Mouse (Mus musculus): ENCODE data around the gene Inhbc.
"Not testable (repeated sequence)": the region's sequence is repeated elsewhere in the genome, so short reads cannot be mapped to it uniquely, and the experiment has no call there.

The Inhbc gene

DNA sequence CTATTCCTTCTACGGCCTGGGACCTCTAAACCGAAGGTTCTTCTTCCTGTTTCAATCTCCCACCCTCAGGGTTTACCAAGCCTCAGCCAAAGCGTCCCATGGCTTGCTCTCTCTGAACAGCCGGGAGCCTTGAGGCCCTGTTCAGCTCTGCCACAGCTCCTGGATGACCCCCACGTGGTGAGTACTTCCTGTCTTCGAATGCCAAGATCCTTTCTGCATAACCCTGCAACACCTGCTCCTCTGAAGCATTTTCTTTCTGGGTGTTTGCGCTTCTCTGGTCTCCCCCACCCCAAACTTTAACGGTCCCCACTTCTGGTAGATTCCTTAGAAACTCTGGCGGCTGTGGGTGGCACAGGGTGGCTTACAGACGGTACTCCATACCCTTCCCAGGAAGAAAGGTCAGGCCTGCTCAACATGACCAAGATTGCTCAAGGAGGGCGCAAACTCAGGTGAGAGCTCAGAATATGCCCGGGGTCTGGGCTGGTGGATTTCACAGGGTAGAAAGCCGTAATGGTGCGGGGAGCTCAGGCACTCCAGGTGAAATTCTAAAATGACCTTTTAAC, 44.7 kb downstream of the Inhbc start:
- DNase-seq = no peak

DNA sequence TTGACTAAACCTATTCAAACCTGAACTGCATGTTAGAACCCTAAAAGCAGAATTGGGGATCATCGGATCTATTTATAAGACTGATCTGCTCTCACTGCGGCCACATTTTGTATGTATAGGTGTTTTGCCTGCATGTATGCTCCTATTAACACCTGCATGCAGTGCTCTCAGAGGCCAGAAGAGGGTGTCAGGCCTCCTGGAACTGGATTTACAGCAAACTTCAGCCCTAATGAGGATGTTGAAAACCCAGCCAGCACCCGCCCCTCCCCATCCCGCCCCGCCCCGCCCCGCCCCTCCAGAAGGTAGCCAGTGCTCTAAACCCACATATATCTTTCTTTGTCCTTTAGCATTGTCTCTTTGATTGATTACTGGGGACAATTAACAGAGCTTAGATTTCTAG, 45.7 kb downstream of the Inhbc start:
- peak; percentile 68 for DNase-seq

DNA sequence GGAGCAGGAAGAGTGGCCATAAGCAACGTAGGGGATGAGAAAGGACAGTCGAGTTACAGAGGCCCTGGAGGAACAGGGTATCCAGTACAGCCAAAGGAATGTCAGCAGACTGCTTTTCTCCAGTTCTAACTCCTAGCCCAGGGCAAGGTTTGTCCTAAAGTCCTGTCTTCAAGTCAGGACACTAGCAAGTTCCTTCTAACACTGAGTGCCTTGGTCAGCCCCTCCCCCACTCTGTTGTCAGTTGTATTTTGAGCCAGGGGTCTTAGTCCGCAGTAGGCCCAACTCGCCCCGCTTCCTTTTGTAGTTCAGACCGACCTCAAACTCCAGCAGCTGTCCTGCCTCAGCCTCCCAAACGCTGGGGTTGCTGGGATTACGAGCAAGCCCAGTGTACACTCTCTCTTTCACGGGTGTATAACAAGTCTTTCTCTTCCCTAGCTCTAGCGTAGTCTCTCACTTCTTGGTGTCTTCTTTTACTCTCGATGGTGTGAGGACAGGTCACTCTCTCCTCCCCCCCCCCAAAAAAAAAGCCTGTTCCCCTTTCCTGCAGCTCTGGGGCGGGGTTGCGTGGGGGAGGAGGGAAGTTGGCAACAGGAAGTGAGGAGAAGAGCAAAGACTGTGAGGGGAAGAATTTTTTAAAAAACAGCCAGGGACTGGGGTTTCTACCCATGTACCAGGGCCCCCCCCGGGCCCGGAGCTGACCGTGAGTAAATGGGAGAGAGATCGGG, 46.9 kb downstream of the Inhbc start:
- no peak for DNase-seq

DNA sequence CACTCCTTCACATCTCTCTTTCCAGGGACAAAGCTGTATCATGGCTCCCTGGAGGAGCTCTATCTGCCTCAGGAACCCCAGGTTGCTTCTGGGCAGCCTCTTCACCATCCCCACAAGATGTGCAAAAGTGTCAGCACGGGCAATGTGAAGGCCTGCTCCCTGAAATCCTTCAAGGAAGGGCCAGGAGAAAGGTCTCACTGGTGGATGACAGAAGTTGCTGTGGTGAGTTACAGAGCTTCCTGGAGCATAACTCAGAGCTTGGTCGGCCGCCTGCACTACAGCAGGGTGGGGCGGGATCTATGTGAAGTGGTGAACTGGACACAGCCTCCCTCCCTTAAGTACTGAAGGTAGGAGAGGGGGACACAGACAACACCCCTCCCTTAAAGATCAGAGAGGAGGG, 47.6 kb downstream of the Inhbc start:
- no peak for DNase-seq

DNA sequence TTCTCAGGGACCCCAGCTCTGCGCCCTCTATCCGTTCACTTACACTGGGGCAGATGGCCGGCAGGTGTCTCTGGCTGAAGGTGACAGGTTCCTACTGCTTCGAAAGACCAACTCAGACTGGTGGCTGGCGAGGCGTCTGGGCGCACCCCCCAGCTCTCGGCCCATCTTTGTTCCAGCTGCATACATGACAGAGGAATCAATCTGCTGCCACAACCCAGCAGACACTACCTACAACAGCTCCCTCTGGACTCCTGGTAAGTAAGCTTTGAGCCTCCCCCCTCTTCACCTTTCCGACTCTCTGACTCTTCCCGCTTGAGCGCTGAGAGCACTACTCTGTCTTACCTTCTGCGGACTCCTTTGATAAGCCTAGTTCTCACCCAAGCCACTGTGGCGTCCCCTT, 48.1 kb downstream of the Inhbc start:
- no peak for DNase-seq

DNA sequence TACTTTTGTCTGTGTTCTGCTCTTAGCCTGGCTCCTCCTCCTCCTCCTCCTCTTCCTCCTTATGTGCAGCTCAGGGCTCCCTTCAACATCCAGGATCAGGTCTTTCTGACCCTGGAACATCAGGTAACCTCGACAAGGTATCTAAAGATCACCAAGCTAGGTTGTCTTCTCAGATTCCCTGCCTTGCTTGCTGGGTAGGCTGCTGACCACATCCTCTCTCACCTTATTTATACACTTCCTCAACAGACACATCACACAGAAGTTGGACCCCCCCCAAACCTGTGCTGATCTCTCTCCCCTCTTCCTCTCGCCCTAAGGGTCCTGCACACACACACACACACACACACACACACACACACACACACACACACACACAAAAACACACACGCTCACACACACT, 48.6 kb downstream of the Inhbc start, which contains the start of gene Arhgap9:
Arhgap9 (plus strand) TSS at position 344 of the 400 bp plus-strand sequence.
- no peak for DNase-seq

DNA sequence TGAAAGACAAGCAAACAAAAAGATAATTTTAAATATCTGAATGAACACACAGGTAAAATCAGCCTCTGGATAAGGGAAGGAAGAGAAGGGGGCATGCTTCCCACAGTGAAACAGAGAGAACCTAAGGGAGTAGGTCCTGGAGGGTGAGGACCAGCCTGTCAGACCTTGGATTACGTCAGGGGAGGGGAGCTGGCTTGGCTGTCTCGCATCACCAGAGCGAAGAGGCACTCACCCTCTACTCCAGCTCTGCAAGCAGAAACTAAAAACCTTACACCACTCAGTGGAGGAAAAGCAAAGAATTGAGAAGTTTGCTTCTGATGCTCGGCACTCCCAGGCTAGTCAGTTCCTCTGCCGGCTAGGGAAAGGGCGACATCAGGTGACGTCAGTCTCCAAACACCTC, 50.3 kb downstream of the Inhbc start:
- DNase-seq = no peak

DNA sequence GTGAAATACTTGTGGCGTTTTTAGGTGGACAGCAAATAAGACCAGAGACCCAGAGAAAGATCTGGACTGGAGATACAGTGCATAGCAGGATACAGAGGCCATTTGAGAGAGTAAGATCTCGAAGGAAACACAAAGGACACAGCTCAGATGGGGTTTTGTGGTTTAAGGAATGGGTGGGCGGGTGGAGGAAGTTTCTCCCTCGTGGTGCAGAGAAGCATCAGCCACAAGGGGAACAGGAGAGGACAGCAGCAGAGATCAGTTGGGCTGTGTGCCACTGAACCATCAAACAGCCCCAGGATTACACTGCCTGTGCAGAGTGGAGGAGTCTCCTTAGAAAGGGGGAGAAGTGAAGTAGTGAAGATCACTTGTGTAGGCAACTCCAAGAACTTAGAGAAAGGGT, 52.2 kb downstream of the Inhbc start:
- no peak for DNase-seq

DNA sequence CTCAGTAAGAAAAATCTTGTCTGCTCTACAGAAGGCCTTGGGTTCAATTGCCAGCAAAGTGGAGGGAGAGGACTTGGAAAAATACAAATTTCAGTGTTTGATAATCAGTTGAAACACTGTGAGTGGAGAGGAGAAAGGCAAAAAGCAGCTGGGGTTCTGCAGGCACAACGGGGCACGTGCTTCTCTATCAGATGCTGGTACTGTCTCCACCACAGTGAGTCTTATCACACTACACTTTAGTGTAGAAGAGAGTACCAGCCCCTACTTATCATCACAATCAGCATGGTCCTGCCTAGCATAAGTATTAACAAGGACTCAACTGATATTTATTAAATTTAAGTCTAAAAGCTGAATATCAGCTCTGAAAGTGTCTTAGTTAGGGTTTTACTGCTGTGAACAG, 53.0 kb downstream of the Inhbc start:
- no peak for DNase-seq

DNA sequence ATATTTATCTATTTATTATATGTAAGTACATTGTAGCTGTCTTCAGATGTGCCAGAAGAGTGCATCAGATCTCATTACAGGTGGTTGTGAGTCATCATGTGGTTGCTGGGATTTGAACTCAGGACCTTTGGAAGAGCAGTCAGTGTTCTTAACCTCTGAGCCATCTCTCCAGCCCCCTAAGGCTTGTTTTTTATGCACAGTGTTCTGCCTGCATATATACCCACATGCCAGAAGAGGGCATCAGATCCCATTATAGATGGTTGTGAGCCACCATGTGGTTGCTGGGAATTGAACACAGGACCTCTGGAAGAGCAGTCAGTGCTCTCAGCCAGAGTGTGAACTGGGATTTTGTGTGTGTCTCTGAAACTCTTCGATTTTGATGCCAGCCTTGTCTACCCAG, 55.3 kb downstream of the Inhbc start:
- not testable (repeated sequence) for DNase-seq

DNA sequence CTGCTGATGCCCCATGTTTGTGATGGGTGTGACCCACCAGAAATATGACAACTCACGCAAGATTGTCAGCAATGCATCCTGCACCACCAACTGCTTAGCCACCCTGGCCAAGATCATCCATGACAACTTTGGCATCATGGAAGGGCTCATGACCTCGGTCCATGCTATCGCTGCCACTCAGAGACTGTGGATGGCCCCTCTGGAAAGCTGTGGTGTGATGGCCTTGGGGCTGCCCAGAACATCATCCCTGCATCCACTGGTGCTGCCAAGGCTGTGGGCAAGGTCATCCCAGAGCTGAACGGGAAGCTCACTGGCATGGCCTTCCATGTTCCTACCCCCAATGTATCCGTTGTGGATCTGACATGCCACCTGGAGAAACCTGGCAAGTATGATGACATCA, 56.7 kb downstream of the Inhbc start:
- DNase-seq = not testable (repeated sequence)

DNA sequence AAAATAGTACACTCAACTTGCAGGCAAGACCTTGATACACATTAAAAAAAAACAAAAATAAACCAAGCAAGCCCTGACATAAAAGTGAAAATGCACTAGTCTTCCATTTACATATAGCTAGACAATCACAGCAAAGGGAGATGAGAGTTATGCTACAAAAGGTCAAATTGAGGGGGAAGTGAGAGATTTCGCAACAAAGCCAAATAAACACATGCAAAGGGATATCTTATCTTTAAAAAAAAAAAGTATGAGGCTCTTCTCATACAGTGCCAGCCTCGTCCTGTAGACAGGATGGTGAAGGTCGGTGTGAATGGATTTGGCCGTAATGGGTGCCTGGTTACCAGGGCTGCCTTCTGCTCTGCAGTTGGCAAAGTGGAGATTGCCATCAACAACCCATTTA, 57.4 kb downstream of the Inhbc start:
- no peak for DNase-seq

DNA sequence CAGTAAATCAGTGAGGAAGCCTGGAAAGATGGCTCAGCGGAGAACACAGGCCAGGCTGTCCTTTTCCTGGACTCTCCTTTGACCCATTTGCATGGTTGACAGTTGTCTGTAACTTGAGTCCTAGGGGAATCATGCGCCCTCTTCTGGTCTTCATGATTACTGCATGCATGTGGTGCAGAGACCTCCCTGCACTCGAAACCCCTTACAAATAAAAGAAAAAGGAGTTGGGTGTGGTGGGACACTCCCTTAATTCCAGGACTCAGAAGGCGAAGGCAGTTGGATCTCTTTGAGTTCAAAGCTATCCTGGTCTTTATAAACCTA, 57.9 kb downstream of the Inhbc start:
- peak; percentile 91 for DNase-seq

DNA sequence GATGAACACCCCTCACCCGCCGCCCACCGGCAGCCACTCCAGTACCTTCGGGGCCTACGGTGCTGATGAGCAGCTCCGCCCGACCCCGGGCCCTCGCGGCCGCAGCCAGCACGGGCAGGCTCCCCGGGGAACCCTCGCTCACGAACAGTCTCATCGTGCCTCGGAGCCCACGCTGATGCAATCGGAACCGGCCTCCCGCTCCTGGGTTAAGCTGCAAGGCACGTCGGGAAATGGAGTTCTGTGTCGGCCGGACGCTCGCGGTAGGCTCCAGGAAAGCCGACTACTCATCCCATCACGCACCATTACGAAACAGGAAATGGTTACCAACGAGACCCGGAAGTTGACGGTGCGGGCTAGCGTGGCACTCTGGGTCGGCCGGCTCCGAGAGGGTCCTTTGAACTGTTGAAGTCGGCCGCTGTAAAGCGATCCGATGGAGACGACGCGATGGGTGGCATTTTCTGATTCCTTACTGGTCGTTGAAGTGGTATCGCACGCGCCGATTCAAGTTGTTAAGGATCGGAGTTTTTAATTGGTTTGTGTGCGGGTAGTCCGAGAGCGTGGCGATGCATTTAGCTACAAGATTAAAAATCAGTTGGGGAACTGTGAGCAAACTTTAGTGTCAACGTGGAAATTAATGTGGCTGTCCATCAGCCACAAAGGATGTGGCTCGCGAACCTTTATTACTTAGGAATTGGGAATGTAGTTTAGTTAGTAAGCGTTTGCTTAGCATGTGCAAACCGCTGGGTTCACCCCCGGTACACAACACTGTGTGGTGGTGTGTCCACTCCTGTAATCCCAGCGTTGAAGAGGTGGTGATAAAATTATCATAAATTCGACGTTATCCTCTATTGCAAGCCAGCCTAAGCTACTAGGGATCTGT, 58.5 kb downstream of the Inhbc start, which contains the start of gene Mars:
Mars (minus strand) TSS at position 311 of the 880 bp plus-strand sequence.
- peak; percentile 98 for DNase-seq

DNA sequence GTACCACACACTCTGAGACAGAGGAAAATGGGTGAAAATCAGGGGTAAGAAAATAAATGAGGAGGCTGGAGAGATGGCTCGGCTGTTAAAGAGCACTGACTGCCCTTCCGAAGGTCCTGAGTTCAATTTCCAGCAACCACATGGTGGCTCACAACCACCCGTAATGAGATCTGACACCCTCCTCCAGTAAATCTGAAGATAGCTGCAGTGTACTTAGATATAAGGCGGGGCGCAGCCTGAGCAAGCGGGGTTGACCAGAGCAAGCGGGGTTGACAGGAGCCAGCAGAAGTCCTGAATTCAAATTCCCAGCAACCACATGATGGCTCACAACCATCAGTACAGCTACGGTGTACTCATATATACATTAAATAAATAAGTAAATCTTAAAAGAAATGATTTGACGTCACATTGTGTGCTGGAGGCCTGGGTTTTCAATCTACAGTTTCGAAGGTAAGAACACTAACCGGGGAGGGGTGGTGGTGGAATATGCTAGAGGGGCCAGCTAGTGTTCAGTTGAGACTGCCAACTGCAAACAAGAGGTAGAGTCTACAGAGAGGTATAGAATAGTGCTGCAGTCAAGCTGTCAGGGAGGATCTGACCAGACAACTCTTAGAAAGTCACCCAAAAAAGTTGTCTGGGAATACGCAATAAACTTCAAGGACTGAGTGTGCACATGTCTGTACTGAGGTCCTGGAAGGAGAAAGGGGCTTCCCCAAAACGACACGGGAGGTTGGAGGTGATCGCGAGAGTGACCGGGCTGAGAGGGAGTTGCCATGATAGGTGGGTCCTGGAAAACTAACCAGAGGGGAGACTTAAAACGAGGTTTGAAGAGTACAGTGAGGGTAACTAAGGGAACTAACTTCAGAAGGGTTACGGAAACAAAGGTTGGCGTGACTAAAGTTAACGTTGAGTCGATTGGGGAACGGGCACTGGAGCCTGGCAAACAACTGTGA, 59.4 kb downstream of the Inhbc start:
- DNase-seq = no peak

DNA sequence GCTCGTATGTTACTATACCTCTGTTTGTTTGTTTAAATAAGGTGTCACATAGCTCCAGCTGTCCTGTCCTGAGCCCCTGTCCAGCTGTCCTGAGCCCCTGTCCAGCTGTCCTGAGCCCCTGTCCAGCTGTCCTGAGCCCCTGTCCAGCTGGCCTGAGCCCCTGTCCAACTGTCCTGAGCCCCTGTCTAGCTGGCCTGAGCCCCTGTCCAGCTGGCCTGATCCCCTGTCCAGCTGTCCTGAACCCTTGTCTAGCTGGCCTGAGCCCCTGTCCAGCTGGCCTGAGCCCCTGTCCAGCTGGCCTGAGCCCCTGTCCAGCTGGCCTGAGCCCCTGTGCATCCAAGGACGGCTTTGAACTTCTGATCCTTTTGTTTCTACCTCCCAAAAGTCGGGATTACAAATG, 61.1 kb downstream of the Inhbc start:
- DNase-seq = not testable (repeated sequence)

Measured in kidney, adult 9 months (tissue).